Mouse (Mus musculus) granulocyte monocyte progenitor cell, adult 5-6 weeks (primary cell): ENCODE measurements around the gene Cyp2f2. TPM values are rescaled to one million over a fixed set of nuclear protein-coding genes. Genes with fewer than 3 reads are reported as not detected.

Experiments used
- ATAC-seq: replicated peaks from 2 replicates; pipeline ENCODE4 v1.8.0; 2016; ENCODE audit warnings: mild to moderate bottlenecking, moderate TSS enrichment, inconsistent platforms; ENCODE audit not compliant: poor library complexity, severe bottlenecking
- total RNA-seq, 2 experiments: library from RNA; stranded (forward) in 1 of 2; stranded (reverse) in 1 of 2; fragments of 200-712, 200-1000 nt in 1 of 2; fragments of >200 nt in 1 of 2; fragmentation: Nextera tagmentation in 1 of 2; gene quantifications; 2 replicates each; pipeline ENCODE4 v1.2.3; 2014 to 2017

Cyp2f2 gene
- total RNA-seq, 2 experiments from 2014 or later, result not detected

GRCm38 (mm10) chr7:27136410-27136996 lies 16.8 kb downstream of the Cyp2f2 start:
- no peak for ATAC-seq

GRCm38 (mm10) chr7:27153205-27153764 lies 33.6 kb downstream of the Cyp2f2 start, which contains the start of gene Cyp2t4:
Gene Cyp2t4 (plus strand): TSS chr7:27153714.
- ATAC-seq, result no peak

GRCm38 (mm10) chr7:27156005-27156404 lies 36.3 kb downstream of the Cyp2f2 start:
- ATAC-seq, result no peak

- no peak for ATAC-seq
Measured at GRCm38 (mm10) chr7:27158171-27158570, 38.5 kb downstream of the Cyp2f2 start.

- no peak for ATAC-seq
Measured at GRCm38 (mm10) chr7:27159256-27159655, 39.5 kb downstream of the Cyp2f2 start.

- peak; percentile 91 for ATAC-seq
Measured at GRCm38 (mm10) chr7:27159882-27160281, 40.2 kb downstream of the Cyp2f2 start.

- ATAC-seq, result no peak
Measured at GRCm38 (mm10) chr7:27160921-27161320, 41.2 kb downstream of the Cyp2f2 start.

- ATAC-seq, result no peak
Measured at GRCm38 (mm10) chr7:27161744-27162143, 42.0 kb downstream of the Cyp2f2 start.

- no peak for ATAC-seq
Measured at GRCm38 (mm10) chr7:27162780-27163449, 43.2 kb downstream of the Cyp2f2 start.

GRCm38 (mm10) chr7:27163450-27163805 lies 43.7 kb downstream of the Cyp2f2 start:
- ATAC-seq, result no peak

GRCm38 (mm10) chr7:27164112-27164947 lies 44.6 kb downstream of the Cyp2f2 start:
- no peak for ATAC-seq

GRCm38 (mm10) chr7:27165007-27165655 lies 45.4 kb downstream of the Cyp2f2 start:
- ATAC-seq, result no peak

GRCm38 (mm10) chr7:27165696-27166095 lies 46.0 kb downstream of the Cyp2f2 start:
- ATAC-seq, result no peak

GRCm38 (mm10) chr7:27166229-27166613 lies 46.5 kb downstream of the Cyp2f2 start:
- ATAC-seq, result peak; percentile 72

- peak; percentile 61 for ATAC-seq
Measured at GRCm38 (mm10) chr7:27166614-27167474, 47.1 kb downstream of the Cyp2f2 start, which contains the start of gene Egln2. Gene Egln2 (minus strand): TSS chr7:27166802.

- ATAC-seq, result peak; percentile 15
Measured at GRCm38 (mm10) chr7:27167475-27168094, 47.9 kb downstream of the Cyp2f2 start.

- ATAC-seq, result no peak
Measured at GRCm38 (mm10) chr7:27168371-27168770, 48.7 kb downstream of the Cyp2f2 start.

- no peak for ATAC-seq
Measured at GRCm38 (mm10) chr7:27170981-27171380, 51.3 kb downstream of the Cyp2f2 start.

- ATAC-seq, result no peak
Measured at GRCm38 (mm10) chr7:27174496-27174895, 54.8 kb downstream of the Cyp2f2 start.
